Mouse (Mus musculus) myocyte (in vitro differentiated cells): ENCODE data around the gene Ffar3.

ENCODE experiments used
- CEBPB ChIP-seq: IDR thresholded peaks from 2 replicates; pipeline ENCODE4 v1.6.1; 2011; ENCODE audit warnings: mild to moderate bottlenecking, moderate library complexity; ENCODE audit not compliant: poor library complexity, insufficient read depth, severe bottlenecking
- MAX ChIP-seq: IDR thresholded peaks from one replicate; pipeline ENCODE4 v1.6.1; 2011; ENCODE audit warnings: low read depth, mild to moderate bottlenecking, control low read depth
- POLR2A ChIP-seq: IDR thresholded peaks from one replicate; pipeline ENCODE4 v1.6.1; 2011; ENCODE audit warnings: low read depth, mild to moderate bottlenecking, control low read depth, moderate library complexity; ENCODE audit not compliant: insufficient read length
- POLR2AphosphoS2 ChIP-seq: IDR thresholded peaks from one replicate; pipeline ENCODE4 v1.6.1; 2011; ENCODE audit warnings: low read depth, control low read depth; ENCODE audit not compliant: insufficient read length
- REST ChIP-seq: IDR thresholded peaks from one replicate; pipeline ENCODE4 v1.6.1; 2011; ENCODE audit warnings: mild to moderate bottlenecking, control low read depth, moderate library complexity; ENCODE audit not compliant: insufficient read depth, insufficient read length
- TCF3 ChIP-seq: IDR thresholded peaks from one replicate; pipeline ENCODE4 v1.6.1; 2011; ENCODE audit warnings: low read depth, control low read depth; ENCODE audit not compliant: insufficient read length

GRCm38 (mm10) chr7:30846505-30847053, 9.4 kb downstream of the Ffar3 start:
- TF ChIP-seq TCF3, result no peak
- TF ChIP-seq POLR2A, result no peak
- no peak for TF ChIP-seq REST
- TF ChIP-seq MAX, result no peak
- TF ChIP-seq CEBPB, result no peak
- no peak for TF ChIP-seq POLR2AphosphoS2
